Mouse (Mus musculus) neural tube, embryonic 11.5 days (tissue): ENCODE measurements around the gene Card10. TPM values are rescaled to one million over a fixed set of nuclear protein-coding genes. Genes with fewer than 3 reads are reported as not detected.
A peak's percentile ranks its signal among the peaks of the same experiment; 100 is the strongest.

Source experiments
- ATAC-seq: fragments of 200-750 bp; cut with Nextera tagmentation; 2 replicates; pipeline ENCODE4 v1.8.0; 2017; ENCODE audit warnings: moderate number of reproducible peaks, mild to moderate bottlenecking, moderate TSS enrichment, moderate library complexity; ENCODE audit not compliant: insufficient read depth, low FRiP score, low TSS enrichment
- DNase-seq: peaks from one replicate; pipeline ENCODE4 v3.0.0-alpha.2; 2015; ENCODE audit warnings: low spot score
- H3K27ac ChIP-seq: fragments of 300-500 bp; sonication (generic); 2 replicates; pipeline ENCODE4 v1.5.1; 2014; ENCODE audit warnings: low read depth, mild to moderate bottlenecking, low read length
- H3K27me3 ChIP-seq: fragments of 300-500 bp; sonication (generic); 2 replicates; pipeline ENCODE4 v1.6.1; 2014; ENCODE audit warnings: mild to moderate bottlenecking, low read length, mixed read lengths; ENCODE audit not compliant: control insufficient read depth, insufficient read depth
- H3K36me3 ChIP-seq: fragments of 300-500 bp; sonication (generic); 2 replicates; pipeline ENCODE4 v1.6.1; 2014; ENCODE audit warnings: mild to moderate bottlenecking, low read length, moderate library complexity, mixed read lengths; ENCODE audit not compliant: control insufficient read depth, insufficient read depth
- H3K4me1 ChIP-seq: fragments of 300-500 bp; sonication (generic); 2 replicates; pipeline ENCODE4 v1.6.1; 2014; ENCODE audit warnings: low read length, mixed read lengths; ENCODE audit not compliant: control insufficient read depth, insufficient read depth
- H3K4me2 ChIP-seq: fragments of 300-500 bp; sonication (generic); 2 replicates; pipeline ENCODE4 v1.6.1; 2014; ENCODE audit warnings: low read depth, mild to moderate bottlenecking, moderate library complexity
- H3K4me3 ChIP-seq: fragments of 300-500 bp; sonication (generic); 2 replicates; pipeline ENCODE4 v1.5.1; 2014; ENCODE audit warnings: low read depth, low read length
- H3K9ac ChIP-seq: fragments of 300-500 bp; sonication (generic); 2 replicates; pipeline ENCODE4 v1.6.1; 2014; ENCODE audit warnings: mild to moderate bottlenecking, low read length
- H3K9me3 ChIP-seq: fragments of 300-500 bp; sonication (generic); 2 replicates; pipeline ENCODE4 v1.6.1; 2016; ENCODE audit warnings: low read length; ENCODE audit not compliant: control insufficient read depth
- WGBS: fragments of 180-500 bp; shearing (Covaris S2); extraction: QIAGEN DNeasy Blood & Tissue Kit; methylation state at CpG from one replicate; pipeline ENCODE4 v1.1.7; 2014; 5-methylcytosine and 5-hydroxymethylcytosine counted together
- polyA plus RNA-seq: library from polyadenylated mRNA; unstranded; fragments of >200 nt; fragmentation: Nextera tagmentation; extraction: Ambion mirVana; gene quantifications from 2 replicates; pipeline ENCODE4 v1.2.1, GENCODE M21; 2014

Card10 gene
- polyA plus RNA-seq, 1 experiment from 2014 or later = 3.7 TPM

DNA sequence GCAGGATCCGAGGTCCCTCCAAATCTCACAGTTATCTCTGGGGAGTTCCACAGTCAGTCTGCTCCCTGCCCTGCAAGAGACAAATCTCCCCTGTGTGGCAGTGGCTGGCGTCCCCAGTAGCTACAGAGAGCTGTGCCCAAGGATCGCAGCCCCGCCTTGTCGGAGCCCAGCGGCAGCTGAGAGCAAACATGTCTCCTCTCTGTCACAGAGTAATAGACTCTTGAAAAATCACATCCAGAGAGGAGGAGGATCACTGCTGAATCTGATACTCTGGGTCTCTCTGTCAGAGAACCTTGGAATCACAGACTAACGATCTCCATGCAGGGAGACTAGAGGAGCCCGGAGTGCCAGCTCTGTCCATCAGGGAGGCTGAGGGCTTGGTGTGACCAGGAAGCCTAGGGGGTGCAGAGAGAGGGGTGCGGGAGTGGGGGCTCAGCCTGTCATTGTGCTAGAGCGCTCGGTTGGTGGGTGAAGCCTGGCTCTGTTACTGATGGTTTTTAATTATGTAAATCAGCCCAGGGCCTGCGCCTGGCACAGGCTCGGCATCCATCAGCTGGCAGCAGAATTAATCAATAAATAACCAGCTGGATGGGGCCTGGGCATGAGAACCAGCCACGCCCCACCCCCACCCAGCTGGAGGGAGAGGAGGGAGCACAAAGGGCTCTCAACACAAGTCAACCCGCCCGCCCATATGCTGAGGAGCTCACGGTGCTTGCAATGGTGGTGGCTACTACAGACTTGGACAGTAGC is 67.2 kb downstream of the Card10 start:
- no peak overlapping the region for H3K4me2 ChIP-seq
- H3K4me1 ChIP-seq = peaks cover 10% of the 10 kb centered on the region
- peak; percentile 78 for ATAC-seq
- DNase-seq = peak; percentile 58
- H3K36me3 ChIP-seq = no peaks in the 10 kb centered on the region
- WGBS = 38% methylated on average over 17 of the region's 17 CpGs
- H3K27ac ChIP-seq = peak overlapping the region; percentile 50; the same call in 1 of the 2 replicates
- H3K9ac ChIP-seq = peak overlapping the region; percentile 41; the same call in 1 of the 2 replicates
- no peak overlapping the region for H3K4me3 ChIP-seq
- H3K27me3 ChIP-seq = no peaks in the 10 kb centered on the region
- H3K9me3 ChIP-seq = no peaks in the 10 kb centered on the region

DNA sequence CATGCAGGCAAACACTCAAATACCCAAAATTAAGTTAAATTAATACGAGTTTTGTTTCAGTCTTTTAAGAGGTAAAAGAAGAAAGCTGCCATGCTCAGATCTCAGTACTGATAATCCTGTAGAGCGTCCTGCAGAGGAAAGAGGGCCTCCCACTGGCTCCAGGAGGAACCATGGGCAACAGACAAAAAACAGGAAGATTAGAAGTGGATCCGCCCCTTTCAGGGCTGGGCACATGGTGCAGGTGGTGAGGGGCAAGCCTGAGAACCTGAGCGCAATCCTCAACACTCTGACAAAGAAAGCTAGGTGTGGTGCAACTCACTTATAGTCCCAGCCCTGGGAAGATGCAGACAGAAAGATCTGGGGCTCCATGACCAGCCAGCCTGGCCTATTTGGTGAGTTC is 71.0 kb downstream of the Card10 start:
- Histone ChIP-seq H3K27ac (no peak overlapping the region), H3K4me3 (no peak overlapping the region), H3K36me3 (no peaks in the 10 kb centered on the region), H3K27me3 (no peaks in the 10 kb centered on the region), H3K4me1 (peaks cover 10% of the 10 kb centered on the region), H3K4me2 (no peak overlapping the region), H3K9me3 (no peaks in the 10 kb centered on the region), H3K9ac (no peak overlapping the region)
- ATAC-seq = no peak
- DNase-seq = no peak
- WGBS = 81% methylated on average over 4 of the region's 4 CpGs

DNA sequence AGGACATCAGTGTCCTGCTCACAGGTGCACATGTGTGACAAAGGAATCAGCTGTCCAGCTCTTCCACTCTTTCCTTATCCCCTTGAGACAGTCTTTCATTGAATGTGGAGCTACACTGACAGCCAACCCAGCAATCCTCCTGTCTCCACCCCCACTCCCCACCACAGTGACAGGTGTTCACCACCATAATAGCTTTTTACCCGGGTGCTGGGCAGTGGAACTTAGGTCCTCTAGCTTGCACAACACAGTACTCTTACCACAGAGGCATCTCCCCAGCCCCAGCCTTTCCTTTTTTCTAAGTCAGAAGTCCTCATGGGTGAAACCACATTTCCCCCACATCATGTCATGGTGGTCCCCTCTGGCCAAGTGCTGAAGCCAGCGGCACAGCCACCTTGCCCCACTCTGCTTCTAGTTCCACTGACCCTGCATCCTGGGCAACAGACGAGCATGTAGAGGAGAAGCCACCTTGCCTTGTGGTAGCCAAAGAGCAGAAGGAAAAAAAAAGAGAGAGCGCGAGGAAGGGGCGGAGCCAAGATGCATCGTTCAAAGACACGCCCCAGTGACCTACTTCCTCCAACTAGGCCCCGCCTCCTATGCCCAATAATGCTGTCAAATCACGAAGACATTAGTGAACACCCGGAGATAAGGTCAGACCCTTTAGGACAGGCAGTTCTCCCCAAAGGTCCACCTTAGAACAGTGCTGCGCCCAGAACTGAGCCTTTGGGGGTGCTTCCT is 72.4 kb downstream of the Card10 start:
- Histone ChIP-seq H3K9me3 (no peaks in the 10 kb centered on the region), H3K4me1 (0 out of 2 replicates have a peak, but pooled peaks cover 4% of the 10 kb centered on the region), H3K27me3 (no peaks in the 10 kb centered on the region), H3K4me3 (no peak overlapping the region), H3K4me2 (no peak overlapping the region), H3K9ac (no peak overlapping the region), H3K27ac (no peak overlapping the region), H3K36me3 (no peaks in the 10 kb centered on the region)
- ATAC-seq (no peak), DNase-seq (no peak)
- WGBS = 81% methylated on average over 12 of the region's 12 CpGs

DNA sequence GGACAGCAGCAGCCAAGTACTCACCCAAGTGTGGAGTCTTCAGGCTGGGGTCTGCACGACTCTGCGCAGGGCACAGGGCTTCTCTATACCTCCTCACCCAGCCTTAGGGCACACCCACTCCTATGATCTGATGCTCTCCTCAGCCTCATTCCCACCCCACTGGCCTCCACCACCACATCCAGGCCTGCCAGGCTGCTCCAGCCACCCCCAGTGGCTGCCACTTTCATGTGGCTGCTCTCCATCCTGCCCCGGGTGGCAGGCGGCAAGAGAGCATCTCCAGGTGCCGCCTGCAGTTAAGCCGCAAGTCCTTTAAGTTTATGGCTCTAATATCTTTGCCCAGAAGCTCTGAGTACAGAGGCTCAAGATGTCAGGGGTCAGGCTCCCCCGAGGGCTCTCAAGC is 76.1 kb downstream of the Card10 start:
- ATAC-seq (no peak), DNase-seq (no peak)
- 54% methylated on average over 7 of the region's 7 CpGs for whole genome bisulfite sequencing
- Histone ChIP-seq H3K9ac (no peak overlapping the region), H3K4me3 (no peak overlapping the region), H3K9me3 (no peaks in the 10 kb centered on the region), H3K4me2 (no peak overlapping the region), H3K27ac (no peak overlapping the region), H3K27me3 (no peaks in the 10 kb centered on the region), H3K4me1 (no peaks in the 10 kb centered on the region), H3K36me3 (no peaks in the 10 kb centered on the region)

Other genes starting within 250 kb of the Card10 start
- 8.0 and 8.5 TPM in 2 replicates for gene Rac2, start 230.3 kb downstream of the Card10 start, polyA plus RNA-seq
- gene Cyth4, start 206.0 kb downstream of the Card10 start, polyA plus RNA-seq = 1.6 and 2.4 TPM in 2 replicates
- gene Elfn2, start 84.3 kb downstream of the Card10 start, polyA plus RNA-seq = 0.15 and 0.73 TPM in 2 replicates
- 34.1 and 34.9 TPM in 2 replicates for gene Mfng, start 29.6 kb downstream of the Card10 start, polyA plus RNA-seq
- 14.0 and 15.1 TPM in 2 replicates for gene Cdc42ep1, start 39.6 kb upstream of the Card10 start, polyA plus RNA-seq
- gene Lgals2, start 52.5 kb upstream of the Card10 start, polyA plus RNA-seq = not detected in 2 replicates
- gene Gga1, start 74.1 kb upstream of the Card10 start, polyA plus RNA-seq = 36.4 and 37.0 TPM in 2 replicates
- gene Gm49510, start 96.6 kb upstream of the Card10 start, polyA plus RNA-seq = 0.27 TPM in 1 of 2 replicates, not detected in the other
- gene Sh3bp1, start 96.7 kb upstream of the Card10 start, polyA plus RNA-seq = 14.4 and 15.3 TPM in 2 replicates
- 34.9 and 36.0 TPM in 2 replicates for gene Pdxp, start 110.9 kb upstream of the Card10 start, polyA plus RNA-seq
- 263 and 311 TPM in 2 replicates for gene Lgals1, start 123.7 kb upstream of the Card10 start, polyA plus RNA-seq
- 55.9 and 58.8 TPM in 2 replicates for gene Nol12, start 131.9 kb upstream of the Card10 start, polyA plus RNA-seq
- 42.4 and 46.4 TPM in 2 replicates for gene Triobp, start 144.7 kb upstream of the Card10 start, polyA plus RNA-seq
- 289 and 340 TPM in 2 replicates for gene H1f0, start 225.4 kb upstream of the Card10 start, polyA plus RNA-seq
- gene Galr3, start 238.8 kb upstream of the Card10 start, polyA plus RNA-seq = not detected in 2 replicates